Mouse (Mus musculus): ENCODE results near the gene Plcl1. TPM values are rescaled to one million over a fixed set of nuclear protein-coding genes. Genes with fewer than 3 reads are reported as not detected.
A peak's percentile ranks its signal among the peaks of the same experiment; 100 is the strongest.

Plcl1 gene
- polyA plus RNA-seq, 1 experiment: 1.00 TPM

DNA sequence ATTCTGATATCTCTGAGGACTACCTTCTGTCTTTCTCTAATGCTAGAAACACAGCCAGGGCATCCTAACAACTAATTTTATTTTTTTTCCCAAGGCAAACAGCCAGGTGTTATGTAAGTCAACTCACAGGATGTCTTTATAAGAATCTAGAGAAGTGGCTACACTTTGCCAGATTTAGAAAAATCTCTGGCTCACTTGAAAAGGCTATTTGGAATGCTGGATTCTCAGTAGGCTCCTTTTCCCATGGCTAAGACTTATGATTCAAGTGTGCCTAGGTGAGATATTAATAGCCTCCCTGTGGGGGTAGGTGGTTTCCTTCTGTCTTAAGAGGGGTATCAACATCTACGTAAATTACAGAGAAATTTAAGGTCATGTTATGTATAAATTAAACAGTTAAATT is 152.7 kb downstream of the Plcl1 start:
- peak overlapping the region; percentile 44 for H3K4me2 ChIP-seq (ENCODE audit: low read depth)
- no peaks in the 10 kb centered on the region for H3K36me3 ChIP-seq (ENCODE audit: control insufficient read depth, insufficient read depth)
- H3K4me3 ChIP-seq: no peak overlapping the region

DNA sequence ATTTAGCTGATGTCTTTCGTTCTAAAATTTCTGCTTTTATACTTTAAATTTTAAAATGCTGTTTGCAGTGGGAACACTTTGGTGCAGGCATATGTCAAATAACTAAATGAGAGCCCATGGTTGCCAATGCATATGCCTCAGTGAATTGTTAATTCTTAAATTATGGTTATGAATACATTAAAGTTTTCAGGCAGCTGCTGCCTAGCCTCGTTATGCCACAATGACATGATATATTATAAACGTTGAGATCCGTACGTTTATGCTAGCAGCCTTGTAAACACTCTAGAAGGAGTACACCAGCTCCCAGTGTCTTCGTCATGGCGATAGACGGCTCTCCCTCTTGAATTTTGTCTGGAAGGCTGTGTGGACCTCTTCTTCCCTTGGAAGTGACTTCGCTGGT is 154.3 kb downstream of the Plcl1 start:
- no peaks in the 10 kb centered on the region for H3K36me3 ChIP-seq (ENCODE audit: control insufficient read depth, insufficient read depth)
- no peaks in the 10 kb centered on the region for H3K79me2 ChIP-seq (ENCODE audit: control insufficient read depth, insufficient read depth)
- no peak for TF ChIP-seq TCF12 (IDR thresholded peaks at IDR 0.05; ENCODE audit: insufficient read depth, poor library complexity, severe bottlenecking)
- TF ChIP-seq E2F4 (IDR thresholded peaks at IDR 0.05; ENCODE audit: insufficient read depth): no peak
- no peak for TF ChIP-seq CEBPB (IDR thresholded peaks at IDR 0.05; ENCODE audit: insufficient read depth, poor library complexity, severe bottlenecking)
- no peak for TF ChIP-seq MYOG (IDR thresholded peaks at IDR 0.05; ENCODE audit: control insufficient read depth in 1 of 3, insufficient read depth in 1 of 3, insufficient read length in 2 of 3, low read depth in 2 of 3)
- TF ChIP-seq TCF3 (IDR thresholded peaks at IDR 0.05; ENCODE audit: insufficient read length, low read depth): no peak
- no peak for TF ChIP-seq POLR2A (IDR thresholded peaks at IDR 0.05; ENCODE audit: insufficient read length, low read depth)
- TF ChIP-seq REST (IDR thresholded peaks at IDR 0.05; ENCODE audit: insufficient read depth, insufficient read length): no peak
- H3K4me2 ChIP-seq (ENCODE audit: low read depth): no peak overlapping the region
- no peak overlapping the region for H3ac ChIP-seq (ENCODE audit: control insufficient read depth, insufficient read length)
- no peaks in the 10 kb centered on the region for H3K27me3 ChIP-seq (ENCODE audit: control insufficient read depth, insufficient read depth, insufficient read length)
- H3K4me3 ChIP-seq: no peak overlapping the region

More for the DNA sequence above, 152.7 kb downstream of the Plcl1 start:
- Histone ChIP-seq H3K79me2 (ENCODE audit: control insufficient read depth, insufficient read depth) (no peaks in the 10 kb centered on the region), H3K27me3 (ENCODE audit: control insufficient read depth, insufficient read depth, insufficient read length) (no peaks in the 10 kb centered on the region), H3ac (ENCODE audit: control insufficient read depth, insufficient read length) (no peak overlapping the region)
- TF ChIP-seq TCF12 (IDR thresholded peaks at IDR 0.05; ENCODE audit: insufficient read depth, poor library complexity, severe bottlenecking): no peak
- no peak for TF ChIP-seq MYOG (IDR thresholded peaks at IDR 0.05; ENCODE audit: control insufficient read depth in 1 of 3, insufficient read depth in 1 of 3, insufficient read length in 2 of 3, low read depth in 2 of 3)
- TF ChIP-seq MAX (IDR thresholded peaks at IDR 0.05; ENCODE audit: low read depth): no peak
- no peak for TF ChIP-seq MYOD1 (IDR thresholded peaks at IDR 0.05; ENCODE audit: control insufficient read depth in 1 of 3, insufficient read length in 2 of 3, low read depth in 2 of 3)
- no peak for TF ChIP-seq CEBPB (IDR thresholded peaks at IDR 0.05; ENCODE audit: insufficient read depth, poor library complexity, severe bottlenecking)
- no peak for TF ChIP-seq TCF3 (IDR thresholded peaks at IDR 0.05; ENCODE audit: insufficient read length, low read depth)
- no peak for TF ChIP-seq POLR2A (IDR thresholded peaks at IDR 0.05; ENCODE audit: insufficient read length, low read depth)
- no peak for TF ChIP-seq POLR2AphosphoS2 (IDR thresholded peaks at IDR 0.05; ENCODE audit: insufficient read length, low read depth)
- no peak for TF ChIP-seq E2F4 (IDR thresholded peaks at IDR 0.05; ENCODE audit: insufficient read depth)
- TF ChIP-seq SRF (IDR thresholded peaks at IDR 0.05; ENCODE audit: control insufficient read depth, insufficient read length, low read depth): no peak
- no peak for TF ChIP-seq REST (IDR thresholded peaks at IDR 0.05; ENCODE audit: insufficient read depth, insufficient read length)
- TF ChIP-seq USF1 (IDR thresholded peaks at IDR 0.05; ENCODE audit: low read depth): no peak

DNA sequence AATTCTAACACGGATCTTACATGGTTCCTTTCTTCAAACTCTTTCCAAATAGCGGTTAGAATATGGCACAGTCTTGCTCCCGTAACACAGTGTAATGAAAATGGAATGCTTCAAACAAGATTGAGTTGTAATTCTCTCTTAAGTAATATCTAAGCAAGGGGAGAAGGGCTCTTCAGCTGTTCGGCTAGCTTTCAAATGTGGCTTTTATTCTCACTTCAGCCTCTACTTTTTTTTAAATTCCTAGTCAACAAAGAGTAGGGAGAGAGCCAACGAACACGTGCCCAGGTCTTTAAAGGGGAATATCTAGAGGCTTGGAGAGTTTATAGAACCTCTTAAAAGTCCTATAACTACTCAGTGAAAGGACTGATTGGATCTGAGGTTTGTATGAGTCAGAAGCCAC is 160.2 kb downstream of the Plcl1 start:
- Histone ChIP-seq H3K79me2 (ENCODE audit: control insufficient read depth, insufficient read depth) (no peaks in the 10 kb centered on the region), H3ac (ENCODE audit: control insufficient read depth, insufficient read length) (no peak overlapping the region)

DNA sequence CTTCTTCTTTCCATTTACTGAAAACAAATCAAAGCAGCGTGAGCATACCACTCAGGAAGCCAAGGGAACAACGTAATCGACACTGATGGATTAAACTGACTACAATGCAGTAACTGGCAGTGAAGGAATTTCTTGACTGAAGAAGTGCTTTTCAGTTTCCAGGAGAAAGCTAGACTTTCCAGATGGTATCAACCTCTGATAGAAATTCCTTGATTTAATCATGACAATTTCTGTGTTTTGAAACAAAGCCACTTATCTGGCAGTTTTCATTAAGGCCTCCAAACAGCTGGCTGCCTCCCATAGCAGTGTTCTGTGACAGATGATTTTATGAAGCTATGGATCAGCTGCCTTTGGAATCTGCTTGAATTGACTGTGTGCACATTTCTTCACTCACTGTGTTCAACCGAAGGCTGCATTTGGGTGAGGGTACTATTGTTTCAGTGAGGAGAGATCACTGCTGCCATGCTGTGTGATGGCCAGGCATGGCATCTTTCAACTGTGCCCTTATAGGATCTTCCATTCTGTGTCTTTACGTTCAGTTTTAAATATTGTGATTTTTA is 162.2 kb downstream of the Plcl1 start:
- Histone ChIP-seq H3ac (ENCODE audit: control insufficient read depth, insufficient read length) (no peak overlapping the region), H3K4me3 (no peak overlapping the region), H3K36me3 (ENCODE audit: control insufficient read depth, insufficient read depth) (no peaks in the 10 kb centered on the region), H3K4me2 (ENCODE audit: low read depth) (no peak overlapping the region), H3K79me2 (ENCODE audit: control insufficient read depth, insufficient read depth) (no peaks in the 10 kb centered on the region), H3K27me3 (ENCODE audit: control insufficient read depth, insufficient read depth, insufficient read length) (no peaks in the 10 kb centered on the region)
- TF ChIP-seq TCF12 (IDR thresholded peaks at IDR 0.05; ENCODE audit: insufficient read depth, poor library complexity, severe bottlenecking) (no peak), TCF3 (IDR thresholded peaks at IDR 0.05; ENCODE audit: insufficient read length, low read depth) (no peak), USF1 (IDR thresholded peaks at IDR 0.05; ENCODE audit: low read depth) (no peak), SRF (IDR thresholded peaks at IDR 0.05; ENCODE audit: control insufficient read depth, insufficient read length, low read depth) (no peak)

More for the DNA sequence above, 160.2 kb downstream of the Plcl1 start:
- TF ChIP-seq USF1 (IDR thresholded peaks at IDR 0.05; ENCODE audit: low read depth) (peak; percentile 6), E2F4 (IDR thresholded peaks at IDR 0.05; ENCODE audit: insufficient read depth) (no peak), MAX (IDR thresholded peaks at IDR 0.05; ENCODE audit: low read depth) (no peak)
- H3K36me3 ChIP-seq (ENCODE audit: control insufficient read depth, insufficient read depth): no peaks in the 10 kb centered on the region
- no peaks in the 10 kb centered on the region for H3K27me3 ChIP-seq (ENCODE audit: control insufficient read depth, insufficient read depth, insufficient read length)
- H3K4me3 ChIP-seq: no peak overlapping the region
- H3K4me2 ChIP-seq (ENCODE audit: low read depth): peak overlapping the region; percentile 7

DNA sequence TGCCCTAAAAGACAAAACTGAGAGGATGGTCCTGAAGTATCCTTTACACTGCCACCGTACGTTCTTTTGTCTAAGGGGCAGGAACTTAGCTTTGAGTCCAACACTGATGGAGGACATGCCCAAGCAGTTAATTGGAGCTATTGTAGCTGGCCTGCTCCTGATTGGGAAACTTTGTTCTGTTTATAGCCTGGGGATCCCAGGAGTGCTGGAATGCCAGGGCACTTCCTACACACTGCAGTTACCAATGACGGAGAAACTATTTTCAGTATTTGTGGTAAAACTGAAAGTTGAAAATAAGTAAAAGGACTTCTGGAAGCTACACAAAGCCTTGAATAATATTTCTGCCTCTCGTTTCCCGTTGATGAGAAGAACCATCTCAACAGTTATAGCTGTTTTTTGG is 164.5 kb downstream of the Plcl1 start:
- TF ChIP-seq MAX (IDR thresholded peaks at IDR 0.05; ENCODE audit: low read depth): no peak
- peak; percentile 14; the same call in 1 of the 2 replicates for TF ChIP-seq CEBPB (IDR thresholded peaks at IDR 0.05; ENCODE audit: insufficient read depth, poor library complexity, severe bottlenecking)
- TF ChIP-seq SRF (IDR thresholded peaks at IDR 0.05; ENCODE audit: control insufficient read depth, insufficient read length, low read depth): no peak
- no peak overlapping the region for H3ac ChIP-seq (ENCODE audit: control insufficient read depth, insufficient read length)
- no peaks in the 10 kb centered on the region for H3K79me2 ChIP-seq (ENCODE audit: control insufficient read depth, insufficient read depth)
- no peaks in the 10 kb centered on the region for H3K27me3 ChIP-seq (ENCODE audit: control insufficient read depth, insufficient read depth, insufficient read length)
- H3K4me3 ChIP-seq: no peak overlapping the region
- no peaks in the 10 kb centered on the region for H3K36me3 ChIP-seq (ENCODE audit: control insufficient read depth, insufficient read depth)
- no peak overlapping the region for H3K4me2 ChIP-seq (ENCODE audit: low read depth)
